Mouse (Mus musculus): ENCODE data around the gene Olfr1449.

DNA sequence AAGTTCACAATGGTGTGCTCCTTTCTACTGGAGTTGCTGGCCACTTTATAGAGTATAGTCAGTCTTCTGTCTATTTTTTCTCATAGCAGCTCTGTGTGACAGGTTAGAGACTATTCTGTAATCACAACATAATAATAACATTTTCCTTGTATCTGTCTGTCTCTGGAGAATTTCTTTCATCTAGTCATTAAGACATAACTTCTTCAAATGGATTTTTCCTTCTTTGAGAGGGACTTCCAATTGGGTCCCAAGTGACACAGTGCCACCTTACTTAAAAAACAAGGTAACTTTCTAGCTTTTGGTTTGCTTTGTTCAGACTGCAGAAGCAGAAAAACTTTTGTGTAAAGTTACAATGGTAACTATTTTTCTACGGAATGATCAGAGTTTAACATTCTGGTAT, 19.3 kb downstream of the Olfr1449 start, which contains the start of gene Olfr1450:
- TF ChIP-seq CTCF (IDR thresholded peaks at IDR 0.05; ENCODE audit: extremely low read depth, insufficient read depth, low read length): no peak
- TF ChIP-seq POLR2A (IDR thresholded peaks at IDR 0.05; ENCODE audit: extremely low read depth, insufficient read depth, low read length): no peak

Data from cortical plate, adult 2 months (tissue).